Mouse (Mus musculus) brain, embryonic 18.5 days (tissue): ENCODE measurements around the gene Nlrx1.
"Not testable (repeated sequence)": the region's sequence is repeated elsewhere in the genome, so short reads cannot be mapped to it uniquely, and the experiment has no call there.

Source experiments
- DNase-seq: peaks from one replicate; pipeline ENCODE4 v3.0.0-alpha.2; 2012; ENCODE audit warnings: low read depth, low spot score

Nlrx1 gene

DNA sequence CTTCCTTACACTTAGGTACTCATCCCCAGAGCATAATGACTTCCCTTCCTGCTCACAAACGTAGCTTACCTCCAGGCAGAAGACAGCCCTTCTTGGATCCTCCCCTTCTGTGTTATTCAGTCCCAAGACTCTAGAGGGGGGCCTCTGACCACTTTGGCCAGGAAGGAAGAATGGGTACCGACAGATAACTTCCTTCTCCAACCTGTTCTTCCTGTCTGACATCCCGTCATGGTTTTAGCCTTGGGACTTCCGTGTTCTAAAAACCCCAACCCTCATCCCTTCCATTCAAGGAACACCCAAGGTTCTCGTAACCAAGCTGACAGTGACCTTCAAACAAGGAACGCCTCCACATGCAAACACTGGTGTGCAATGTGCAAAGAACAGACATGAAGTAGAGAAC, at the start of gene Nlrx1:
Nlrx1 (minus strand) TSS at position 168 of the 400 bp plus-strand sequence.
- DNase-seq: no peak

DNA sequence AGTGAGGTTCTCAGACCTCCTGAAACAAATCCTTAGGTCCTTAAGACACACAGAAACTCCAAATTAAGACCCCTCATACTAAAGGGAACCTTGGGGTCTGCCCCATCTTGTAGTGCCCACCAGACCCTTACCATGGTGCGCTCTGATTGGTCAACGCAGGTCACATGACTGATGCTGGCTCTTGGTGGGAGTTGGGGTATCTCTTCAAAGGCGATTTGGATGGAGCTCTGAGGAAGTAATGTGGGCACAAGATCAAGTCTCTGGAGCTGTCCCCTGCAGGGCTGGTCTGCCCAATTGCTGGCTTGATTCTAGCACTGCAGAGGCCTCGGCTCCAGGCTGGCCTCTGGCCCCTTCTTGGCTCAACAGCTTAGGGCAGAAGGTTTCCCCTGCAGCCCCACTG, 49.1 kb upstream of the Nlrx1 start:
- no peak for DNase-seq

DNA sequence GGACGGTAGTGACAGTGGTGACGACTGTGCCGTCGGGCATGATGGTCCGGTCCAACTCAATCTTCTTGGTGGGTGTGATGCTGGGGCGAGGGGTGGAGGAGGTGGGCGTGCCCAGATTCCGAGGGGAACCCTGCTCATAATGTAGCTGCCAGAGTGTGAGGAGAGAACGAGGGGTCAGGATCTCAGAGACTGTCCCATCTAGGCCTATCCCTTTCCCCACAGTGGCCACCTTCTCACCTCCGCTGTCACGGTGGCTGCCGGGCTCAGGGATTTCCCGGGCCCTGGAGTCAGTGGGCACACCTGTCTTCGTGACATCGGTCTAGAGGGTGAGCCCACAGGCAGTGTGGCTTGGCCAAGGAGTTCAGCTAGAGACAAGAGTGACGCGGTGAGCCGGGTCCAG, 46.5 kb upstream of the Nlrx1 start:
- DNase-seq: no peak

DNA sequence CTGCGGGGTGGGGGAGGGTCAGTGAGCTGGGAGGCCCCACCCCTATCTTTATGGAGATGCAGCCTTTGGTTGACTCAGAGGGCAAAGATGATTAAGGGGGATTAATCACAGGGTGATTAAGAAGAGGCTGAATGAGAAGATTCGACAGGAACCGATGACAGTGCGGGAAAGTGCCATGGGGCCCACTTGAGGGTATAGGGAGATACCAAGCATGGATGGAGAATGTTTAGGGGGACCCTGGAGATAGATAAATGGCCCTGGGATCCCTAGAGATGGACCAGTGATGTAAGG, 45.8 kb upstream of the Nlrx1 start:
- DNase-seq: no peak

DNA sequence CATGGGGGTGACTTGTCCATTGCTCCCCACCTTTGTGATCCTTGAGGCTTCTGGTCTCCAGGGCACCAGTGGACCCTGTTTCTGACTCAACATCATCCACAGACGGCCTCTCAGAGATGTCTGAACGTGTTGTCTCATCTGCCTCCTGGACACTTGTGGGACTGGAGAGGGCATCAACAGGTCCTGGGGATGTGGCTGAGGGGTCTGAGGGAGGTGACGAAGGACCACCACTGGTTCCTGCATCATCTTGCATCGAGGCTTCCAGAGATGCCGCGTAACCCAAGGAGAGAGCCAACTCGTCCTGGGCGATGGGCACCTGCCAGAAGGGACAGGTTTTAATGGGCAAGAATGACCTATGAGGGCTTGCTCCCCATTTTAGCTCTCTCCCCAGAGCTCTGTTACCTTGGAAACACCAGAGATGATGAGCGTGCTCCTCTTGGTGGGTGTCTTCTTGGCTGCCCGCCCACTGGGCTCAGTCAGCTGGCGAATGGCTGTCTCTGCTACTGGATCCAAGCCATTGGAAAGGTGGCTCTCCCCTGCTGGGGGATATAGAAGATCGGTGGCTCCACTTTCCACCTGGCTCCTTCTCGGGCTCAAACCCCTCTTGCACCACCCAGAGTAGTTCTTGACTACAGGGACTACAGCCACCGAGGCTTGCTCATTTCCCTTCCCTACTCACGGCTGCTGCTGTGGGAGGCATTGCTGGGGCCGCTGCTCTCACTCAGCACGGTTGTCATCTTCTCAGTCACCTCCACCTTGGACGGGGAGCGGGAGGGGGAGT, 45.3 kb upstream of the Nlrx1 start:
- no peak for DNase-seq

DNA sequence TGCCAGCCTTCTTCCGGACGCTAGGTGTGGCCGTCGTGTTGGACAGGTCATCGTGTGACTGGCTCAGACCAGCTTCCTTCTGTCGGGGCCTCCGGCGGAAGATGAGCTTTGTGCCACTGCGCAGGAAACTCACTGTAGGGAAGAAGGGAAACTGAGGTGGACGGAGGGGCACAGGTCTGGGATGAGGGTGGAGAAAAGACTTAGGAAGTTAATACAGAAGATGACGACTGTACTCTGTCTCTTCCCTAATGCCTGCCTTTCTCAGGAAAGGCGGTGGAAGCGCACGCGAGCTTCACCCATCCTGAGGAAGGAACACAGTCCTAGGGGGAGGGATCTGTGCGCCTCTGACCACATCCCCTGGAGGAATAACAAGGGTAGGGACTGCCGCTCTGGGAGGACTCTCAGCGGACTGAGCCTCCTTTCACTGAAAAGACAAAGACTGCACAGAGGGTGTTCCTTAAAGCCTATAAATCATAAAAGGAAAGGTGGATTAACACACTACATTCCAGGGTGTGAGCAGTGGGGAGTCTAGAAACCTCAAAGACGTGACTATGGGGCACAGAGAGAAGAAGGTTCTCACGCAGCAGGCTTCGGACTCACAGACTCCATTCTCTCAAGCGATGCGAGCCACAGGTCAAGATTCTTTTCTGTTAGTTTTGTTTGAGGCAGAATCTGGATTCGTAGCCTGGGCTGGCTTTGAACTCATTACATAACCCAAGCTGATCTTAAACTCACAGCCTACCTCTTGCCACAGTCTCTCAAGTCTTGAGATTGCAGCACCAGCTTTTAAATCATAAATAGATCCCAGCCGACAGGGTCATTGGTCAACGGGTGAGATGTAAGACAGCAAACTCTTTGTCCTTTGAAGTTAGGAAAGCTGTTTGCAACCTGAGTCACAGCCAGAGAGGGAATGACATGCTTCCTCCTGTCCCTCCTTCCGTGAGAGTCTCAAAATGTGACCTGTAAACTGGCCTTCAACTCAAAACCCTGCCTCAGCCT, 43.0 kb upstream of the Nlrx1 start:
- DNase-seq: no peak

DNA sequence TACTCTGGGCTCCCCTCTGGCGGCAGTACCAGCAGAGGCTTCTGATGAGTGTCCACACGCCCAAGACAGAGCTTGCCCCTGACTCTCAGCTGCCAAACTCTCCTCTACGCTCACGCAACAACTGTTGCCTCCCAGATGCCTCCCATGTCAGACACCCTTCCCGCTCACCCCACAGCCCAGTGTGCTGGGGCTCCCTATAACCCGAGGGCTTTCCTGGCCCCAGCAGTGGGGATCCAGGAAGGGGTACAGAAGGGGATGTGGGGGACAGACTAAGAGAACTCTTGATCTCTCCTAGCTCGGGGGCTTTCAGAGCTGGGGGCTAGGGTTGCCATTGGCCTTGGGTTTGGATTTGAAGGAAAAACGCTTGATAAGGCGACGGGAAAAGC, 42.3 kb upstream of the Nlrx1 start:
- DNase-seq: no peak

DNA sequence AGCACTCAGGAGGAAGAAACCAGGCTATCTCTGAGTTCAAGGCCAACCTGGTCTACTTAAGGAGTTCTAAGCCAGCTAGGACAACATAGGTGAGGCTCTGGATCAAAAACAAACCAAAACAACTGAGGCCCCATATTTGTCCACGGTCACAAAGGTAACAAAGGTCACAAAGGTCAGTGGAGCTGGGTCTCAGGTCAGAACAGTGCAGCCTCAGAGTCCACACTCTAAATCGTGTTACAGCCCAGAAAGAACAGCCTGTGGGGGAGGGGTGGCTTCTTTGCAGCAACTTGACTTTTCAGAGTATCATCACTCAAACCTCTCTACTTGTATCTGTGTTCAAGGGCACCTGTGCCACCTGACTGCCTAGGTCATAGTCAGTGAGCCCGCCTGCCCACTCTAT, 41.4 kb upstream of the Nlrx1 start:
- no peak for DNase-seq

DNA sequence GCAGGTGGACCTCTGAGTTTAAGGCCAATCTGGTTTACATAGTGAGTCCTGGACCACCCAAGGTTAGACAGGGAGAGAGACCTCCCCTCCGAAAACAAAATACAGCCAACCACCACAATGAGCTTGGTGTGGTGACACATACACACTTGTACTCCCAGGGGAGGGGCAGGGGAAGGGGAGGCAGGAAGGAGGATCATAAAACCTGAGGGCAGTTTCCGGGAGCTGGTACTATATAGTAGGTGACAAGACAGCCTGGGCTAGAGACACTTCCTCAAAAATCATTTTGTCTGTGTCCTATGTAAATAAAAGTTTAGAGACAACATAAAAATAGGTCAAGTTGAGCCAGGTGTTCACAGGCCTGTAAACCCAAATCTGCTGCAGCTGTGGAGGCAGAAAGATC, 38.8 kb upstream of the Nlrx1 start:
- DNase-seq: no peak

DNA sequence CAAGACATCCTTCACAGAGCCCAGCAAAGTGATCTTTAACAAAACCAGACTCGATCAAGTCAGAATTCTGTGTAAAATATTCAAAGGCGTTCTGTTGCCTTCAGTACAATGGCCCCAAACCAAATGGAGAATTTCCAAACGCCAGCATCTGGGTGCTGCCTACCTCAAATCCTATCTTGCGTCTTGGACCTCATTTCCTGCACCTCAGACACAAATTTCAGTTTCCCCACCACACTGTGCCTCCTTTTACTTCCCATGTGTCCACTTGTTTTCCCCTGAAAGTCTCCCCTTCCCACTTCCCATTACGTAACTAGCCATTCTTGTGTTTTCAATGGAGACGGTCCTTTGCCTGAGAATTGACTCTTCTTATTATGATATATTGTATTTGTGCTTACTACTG, 38.1 kb upstream of the Nlrx1 start:
- DNase-seq: no peak

DNA sequence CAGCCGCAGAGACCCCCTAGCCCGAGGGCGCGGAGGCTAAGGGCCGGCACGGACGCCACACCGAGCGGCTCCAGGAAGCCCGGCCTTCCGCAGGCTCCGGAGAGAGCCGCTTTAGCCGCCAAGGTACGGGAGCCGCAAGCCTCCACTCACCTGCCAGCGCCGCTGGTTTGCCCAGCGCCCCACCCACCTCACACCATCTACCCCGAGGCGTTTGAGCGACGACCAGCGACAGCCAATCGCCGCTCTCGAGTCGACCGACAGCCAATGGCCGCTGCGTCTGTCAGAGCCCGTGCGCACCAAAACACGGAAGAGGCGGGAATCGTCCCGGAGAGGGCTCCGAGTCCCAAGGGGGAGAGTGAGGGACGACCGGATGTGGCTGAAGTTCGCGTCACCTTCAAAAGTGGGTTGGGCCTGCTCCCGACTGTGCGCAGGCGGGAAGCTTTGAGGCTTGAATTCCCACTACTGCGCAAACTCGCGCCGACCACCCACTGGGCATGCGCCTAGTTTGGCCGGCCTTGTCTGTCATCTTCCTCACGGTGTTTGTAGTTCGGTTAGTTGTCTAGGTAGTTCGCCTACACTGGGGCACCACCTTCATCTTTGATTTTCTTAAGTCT, 37.2 kb upstream of the Nlrx1 start, which contains the start of gene Hinfp:
Hinfp (minus strand) TSS at position 206 of the 614 bp plus-strand sequence.
- peak; percentile 99 for DNase-seq

DNA sequence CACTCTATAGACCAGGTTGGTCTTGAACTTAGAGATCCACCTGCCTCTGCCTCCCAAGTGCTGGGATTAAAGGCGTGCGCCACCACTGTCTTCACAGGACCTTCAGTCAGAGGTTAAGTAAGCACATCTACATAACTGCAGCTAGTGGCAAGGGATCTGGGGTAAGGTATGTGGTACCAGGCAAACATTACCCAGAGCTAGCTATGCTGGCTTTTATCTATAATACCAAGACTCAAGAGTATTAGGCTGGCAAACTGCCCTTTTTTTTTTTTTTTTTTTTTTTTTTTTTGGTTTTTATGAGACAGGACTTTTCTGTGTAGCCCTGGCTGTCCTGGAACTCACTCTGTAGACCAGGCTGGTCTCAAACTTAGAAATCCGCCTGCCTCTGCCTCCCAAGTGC, 31.6 kb upstream of the Nlrx1 start:
- DNase-seq: not testable (repeated sequence)

DNA sequence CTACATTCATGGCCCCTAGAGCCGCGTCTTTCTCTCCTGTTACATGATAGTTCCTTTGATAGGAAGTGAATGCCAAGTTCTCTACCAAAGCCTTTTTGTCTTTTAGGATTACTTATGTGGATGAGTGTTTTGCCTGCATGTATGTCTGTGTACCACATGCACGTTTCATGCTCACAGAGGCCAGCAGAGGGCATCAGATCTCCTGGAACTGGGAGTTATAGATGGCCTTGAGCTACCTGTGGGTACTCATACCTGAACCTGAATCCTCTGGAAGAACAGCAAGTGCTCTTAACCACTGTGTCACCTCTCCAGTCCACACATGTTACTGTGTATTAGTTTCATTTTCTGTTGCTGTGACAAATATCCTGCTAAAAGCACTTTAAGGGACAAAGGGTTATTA, 24.1 kb upstream of the Nlrx1 start:
- no peak for DNase-seq

DNA sequence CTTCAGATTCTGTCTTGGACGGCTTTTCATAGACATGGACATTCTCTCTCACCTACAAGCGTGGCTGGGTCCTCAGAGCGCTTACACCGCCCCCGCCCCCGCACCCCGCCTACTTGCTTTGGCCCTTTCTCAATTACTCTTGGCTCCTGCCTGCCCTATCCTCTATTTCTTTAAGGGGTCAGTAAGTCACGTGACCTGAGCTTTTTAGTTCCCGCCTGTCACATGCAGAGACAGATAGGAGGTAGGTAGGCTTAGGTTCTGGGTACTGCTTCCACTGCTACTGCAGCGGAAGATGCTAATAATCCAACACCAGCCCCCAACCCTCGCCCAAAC, 20.5 kb upstream of the Nlrx1 start:
- DNase-seq: no peak

DNA sequence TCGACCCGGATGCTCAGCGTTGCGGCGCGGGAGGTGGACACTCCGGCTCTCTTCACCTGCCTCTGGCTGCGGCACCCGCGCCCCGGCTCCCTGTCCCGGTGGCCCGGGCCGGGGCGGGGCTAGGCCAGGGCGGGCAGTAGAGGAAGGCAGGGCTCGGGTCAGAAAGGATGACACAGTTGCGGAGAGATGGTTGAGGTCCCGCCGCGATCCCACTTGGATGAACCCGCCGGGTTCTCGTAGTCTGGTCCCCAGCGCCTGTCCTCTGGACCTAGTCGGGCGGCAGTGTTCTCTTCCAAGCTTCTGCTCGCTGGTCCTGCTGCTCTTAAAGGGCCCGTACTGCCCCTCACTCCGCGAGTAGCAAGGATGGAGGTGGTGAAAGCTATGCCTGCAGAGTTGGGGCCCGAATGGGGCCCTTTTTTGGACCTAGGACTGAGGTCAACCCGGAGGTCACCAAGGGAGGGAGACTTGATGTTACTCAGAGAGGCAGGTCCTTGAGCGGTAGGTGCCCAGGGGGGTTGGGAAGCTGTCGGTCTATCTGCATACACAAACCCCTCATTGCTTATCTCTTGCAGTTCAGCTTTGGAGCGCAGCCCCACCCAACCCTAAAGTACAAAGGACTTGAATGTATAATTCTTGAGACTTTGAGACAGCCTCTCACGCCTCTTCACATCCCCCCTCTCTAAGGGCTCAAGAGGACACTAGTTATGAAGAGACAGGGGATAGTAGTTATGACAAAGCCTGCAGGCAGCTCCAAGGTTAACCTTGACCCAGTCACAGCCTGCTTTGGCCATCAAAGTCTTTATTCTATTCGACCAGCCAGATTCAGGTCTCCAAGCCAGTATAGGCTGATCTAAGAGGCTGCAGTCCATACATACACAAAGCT, 19.9 kb upstream of the Nlrx1 start, which contains the start of gene Abcg4:
Abcg4 (minus strand) TSS at position 540 of the 883 bp plus-strand sequence.
- no peak for DNase-seq

DNA sequence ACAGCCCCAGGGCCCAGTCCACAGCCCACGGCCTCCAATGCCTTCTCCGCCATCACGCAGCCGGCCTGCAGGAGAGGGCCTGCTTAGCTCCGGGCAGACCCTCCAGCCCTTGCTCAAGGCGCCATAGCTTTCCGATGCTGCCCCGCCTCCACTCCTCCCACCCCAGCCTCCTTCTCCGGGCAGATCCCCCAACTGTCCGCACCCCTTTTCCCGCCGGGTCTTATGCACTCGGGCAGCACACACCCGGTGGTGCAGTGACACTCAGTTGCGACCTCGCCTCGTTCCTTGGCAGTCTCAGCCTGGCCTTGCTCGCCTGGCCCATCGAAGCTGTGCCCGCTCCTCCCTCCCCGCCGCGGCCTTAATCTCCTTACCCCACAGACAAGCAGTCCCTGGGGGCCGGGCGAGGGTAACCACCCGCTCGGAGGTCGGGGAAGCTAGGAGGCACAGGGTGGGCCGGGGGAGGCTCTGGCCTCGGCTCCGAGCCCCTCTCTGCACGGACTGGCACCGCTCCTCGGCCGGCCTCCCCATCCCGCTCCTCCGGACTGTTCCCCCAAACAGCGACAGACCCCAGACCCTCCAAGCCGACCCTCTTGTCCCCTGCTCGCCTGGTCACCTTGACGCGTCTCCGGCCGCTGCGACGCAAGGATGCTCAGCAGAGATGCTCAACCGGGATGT, 19.1 kb upstream of the Nlrx1 start:
- DNase-seq: no peak

DNA sequence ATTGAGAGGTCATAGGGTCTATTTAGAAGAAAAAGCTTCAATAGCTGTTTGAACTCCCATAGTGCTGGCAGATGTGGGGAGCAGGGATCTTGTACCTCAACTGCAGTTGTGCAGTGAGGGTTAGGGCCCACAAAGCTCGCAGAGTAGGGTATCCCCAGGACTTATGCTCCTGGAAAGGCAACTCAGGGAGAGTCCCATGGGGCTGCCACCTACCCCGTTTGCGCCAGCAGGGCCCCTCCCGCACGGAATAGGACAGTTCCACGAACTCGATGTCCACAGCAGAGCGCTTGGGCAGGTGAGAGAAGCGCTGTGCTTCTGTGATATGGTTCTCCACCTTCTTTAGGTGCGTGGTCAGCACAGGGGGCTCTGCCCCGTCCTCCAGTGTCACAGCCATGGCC, 18.6 kb upstream of the Nlrx1 start:
- DNase-seq: no peak

DNA sequence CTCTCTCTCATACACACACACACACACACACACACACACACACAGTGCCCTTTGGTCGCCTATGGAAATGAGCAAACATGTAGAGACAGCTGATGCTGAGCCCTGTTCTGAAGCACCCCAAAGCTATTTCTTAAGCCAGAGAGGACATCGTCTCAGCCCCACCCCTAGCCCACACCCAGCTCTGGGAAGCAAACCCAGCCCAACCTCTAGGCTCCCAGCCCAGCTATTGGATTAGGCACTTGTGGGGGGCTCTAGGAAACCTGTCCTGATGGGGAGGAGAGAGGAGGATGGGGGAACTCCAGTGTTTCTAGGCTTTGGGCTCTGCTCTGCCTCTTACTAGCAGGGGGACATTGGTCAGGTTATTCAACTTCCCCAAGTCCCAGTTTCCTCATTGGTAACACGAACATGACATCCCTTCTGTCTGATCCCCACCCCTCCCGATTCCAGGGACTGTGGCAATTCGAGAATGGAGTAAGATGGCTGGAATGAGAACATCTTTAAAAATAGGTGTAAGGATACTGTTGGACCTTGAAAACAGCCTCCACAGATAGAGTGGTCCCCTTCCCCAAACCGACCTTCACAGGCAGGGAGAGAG, 18.0 kb upstream of the Nlrx1 start:
- no peak for DNase-seq

DNA sequence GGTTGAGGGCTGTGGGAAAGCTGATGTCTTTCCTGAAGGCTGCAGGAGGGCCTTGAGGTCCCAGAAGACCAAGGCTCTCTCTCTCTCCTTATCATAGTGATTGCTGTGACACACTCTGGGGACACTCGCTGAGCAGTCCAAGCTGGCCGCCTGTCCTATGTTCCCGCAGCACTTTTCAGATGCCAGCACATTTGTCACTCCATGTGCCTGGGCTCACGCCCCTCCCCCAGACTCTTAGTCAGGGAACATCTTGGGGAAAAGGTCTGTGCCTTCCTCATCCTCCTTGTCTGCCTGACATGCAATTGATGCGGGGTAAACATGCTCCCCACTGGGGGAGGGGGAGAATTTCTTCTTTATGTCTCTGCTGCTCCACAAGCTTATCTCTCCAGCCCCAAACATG, 14.8 kb upstream of the Nlrx1 start:
- DNase-seq: no peak

DNA sequence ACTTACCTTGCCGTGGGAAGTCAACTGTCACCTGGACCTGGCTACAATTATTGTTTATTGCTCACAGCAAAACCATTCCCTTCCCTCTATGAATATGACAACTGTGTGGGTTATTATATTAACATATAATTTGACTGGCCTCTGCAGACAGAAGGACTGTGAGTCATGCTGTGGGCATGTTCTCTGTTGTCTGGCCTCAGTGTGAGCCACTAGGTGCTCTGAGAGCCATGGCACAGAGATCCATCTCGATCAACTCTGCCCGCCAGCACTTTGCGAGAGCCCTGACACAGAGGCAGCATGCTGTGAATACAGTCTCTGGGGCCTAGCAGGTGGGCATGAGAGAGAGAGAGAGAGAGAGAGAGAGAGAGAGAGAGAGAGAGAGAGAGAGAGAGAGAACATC, 1.6 kb upstream of the Nlrx1 start:
- no peak for DNase-seq

DNA sequence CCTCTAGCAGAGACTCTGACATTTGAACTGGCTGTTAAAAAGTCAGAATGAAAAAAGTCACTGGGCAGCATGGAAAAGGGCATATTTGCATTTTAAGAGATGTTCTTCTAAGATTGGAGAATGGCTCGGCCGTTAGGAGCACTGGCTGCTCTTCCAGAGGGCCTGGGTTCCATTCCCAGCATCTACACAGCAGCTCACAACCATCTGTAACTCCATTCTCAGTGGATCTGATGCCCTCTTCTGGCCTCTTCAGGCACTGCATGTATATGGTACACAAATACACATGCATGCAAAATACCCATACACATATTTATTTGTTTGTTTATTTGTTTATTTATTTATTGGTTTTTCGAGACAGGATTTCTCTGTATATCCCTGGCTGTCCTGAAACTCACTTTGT, 678 bp upstream of the Nlrx1 start:
- DNase-seq: no peak
